Mouse (Mus musculus) limb, embryonic 10.5 days (tissue): ENCODE results near the gene Pcyox1. TPM values are rescaled to one million over a fixed set of nuclear protein-coding genes. Genes with fewer than 3 reads are reported as not detected.

ENCODE experiments used
- DNase-seq: peaks from one replicate; pipeline ENCODE4 v3.0.0-alpha.2; 2017; ENCODE audit warnings: low spot score
- H3K27ac ChIP-seq: fragments of 300-500 bp; sonication (generic); 2 replicates; pipeline ENCODE4 v1.5.1; 2016; ENCODE audit warnings: mild to moderate bottlenecking
- H3K27me3 ChIP-seq: fragments of 300-500 bp; sonication (generic); 2 replicates; pipeline ENCODE4 v1.6.1; 2016; ENCODE audit warnings: low read depth, mild to moderate bottlenecking; ENCODE audit not compliant: poor library complexity, severe bottlenecking
- H3K36me3 ChIP-seq: fragments of 300-500 bp; sonication (generic); 2 replicates; pipeline ENCODE4 v1.6.1; 2016; ENCODE audit warnings: mild to moderate bottlenecking, moderate library complexity
- H3K4me1 ChIP-seq: fragments of 300-500 bp; sonication (generic); 2 replicates; pipeline ENCODE4 v1.6.1; 2016
- H3K4me3 ChIP-seq: fragments of 300-500 bp; sonication (generic); 2 replicates; pipeline ENCODE4 v1.5.1; 2016; ENCODE audit warnings: mild to moderate bottlenecking, moderate library complexity
- H3K9me3 ChIP-seq: fragments of 300-500 bp; sonication (generic); replicated peaks from 2 replicates; pipeline ENCODE4 v1.6.1; 2016; ENCODE audit warnings: mild to moderate bottlenecking
- WGBS: fragments of 180-500 bp; shearing (Covaris S2); methylation state at CpG from one replicate; pipeline ENCODE4 v1.1.7; 2016; 5-methylcytosine and 5-hydroxymethylcytosine counted together
- polyA plus RNA-seq: library from polyadenylated mRNA; unstranded; fragments of >200 nt; fragmentation: Nextera tagmentation; extraction: Ambion mirVana; gene quantifications from 2 replicates; pipeline ENCODE4 v1.2.1, GENCODE M21; 2016

The Pcyox1 gene
- polyA plus RNA-seq, 1 experiment from 2014 or later, result 59.5 TPM

DNA sequence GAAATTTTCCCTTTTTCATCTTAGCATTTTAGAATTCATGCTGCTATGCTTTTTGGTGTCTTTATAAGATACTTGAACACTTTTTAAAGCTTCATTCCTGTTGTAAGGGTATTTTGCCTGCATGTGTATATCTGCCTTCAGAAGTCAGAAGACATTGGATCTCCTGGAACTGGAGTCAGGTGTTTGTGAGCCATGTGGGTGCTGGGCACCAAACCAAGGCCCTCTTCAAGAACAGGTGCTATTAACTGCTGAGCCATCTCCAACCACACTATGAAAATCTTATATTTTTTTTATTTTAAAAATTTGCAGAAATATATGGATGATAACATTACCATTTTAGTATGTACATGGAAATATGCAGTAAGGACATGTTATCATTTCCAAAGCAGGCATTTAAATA lies 9.4 kb upstream of the Pcyox1 start:
- H3K4me1 ChIP-seq, result peaks cover 8% of the 10 kb centered on the region; the same call in 1 of the 2 replicates
- DNase-seq, result no peak
- H3K9me3 ChIP-seq, result no peaks in the 10 kb centered on the region
- H3K36me3 ChIP-seq, result peaks cover 45% of the 10 kb centered on the region
- no peak overlapping the region for H3K27ac ChIP-seq
- peak overlapping the region; percentile 92 for H3K4me3 ChIP-seq
- no peaks in the 10 kb centered on the region for H3K27me3 ChIP-seq

DNA sequence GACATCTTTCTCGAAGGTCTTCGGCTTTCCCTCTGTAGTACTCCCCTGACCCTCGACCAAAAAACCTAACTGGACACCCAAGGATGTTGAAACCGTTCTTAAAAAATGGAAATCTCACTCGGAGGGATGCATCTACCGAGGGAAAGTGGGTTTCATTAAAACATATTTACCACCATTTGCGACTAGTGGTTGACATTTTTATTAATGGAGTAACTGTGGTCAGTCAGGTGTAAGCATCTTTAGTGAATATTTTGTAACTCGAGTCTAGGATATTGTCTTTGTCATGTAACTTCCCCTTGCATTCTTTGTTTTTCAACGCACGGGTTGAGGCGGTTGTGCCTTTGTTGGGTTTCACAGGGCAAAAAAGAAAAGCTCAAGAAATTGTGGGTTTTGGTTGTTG lies 8.0 kb upstream of the Pcyox1 start:
- Histone ChIP-seq H3K27ac (peak overlapping the region; percentile 100), H3K27me3 (no peaks in the 10 kb centered on the region), H3K36me3 (peaks cover 38% of the 10 kb centered on the region), H3K4me3 (peak overlapping the region; percentile 92), H3K9me3 (no peaks in the 10 kb centered on the region), H3K4me1 (peaks cover 11% of the 10 kb centered on the region; the same call in 1 of the 2 replicates)
- 1% methylated on average over 11 of the region's 11 CpGs for WGBS
- no peak for DNase-seq

- H3K27me3 ChIP-seq, result no peaks in the 10 kb centered on the region
- WGBS, result under 1% methylated on average over 60 of the region's 62 CpGs
- peaks cover 31% of the 10 kb centered on the region for H3K36me3 ChIP-seq
- peak; percentile 97 for DNase-seq
- H3K9me3 ChIP-seq, result no peaks in the 10 kb centered on the region
- peak within 1 kb of the TSS; percentile 92 for H3K4me3 ChIP-seq
- peaks cover 11% of the 10 kb centered on the region; the same call in 1 of the 2 replicates for H3K4me1 ChIP-seq
- peak within 1 kb of the TSS; percentile 100 for H3K27ac ChIP-seq
These were observed 7.3 kb upstream of the Pcyox1 start, which contains the start of gene Tia1 for GRCm38 (mm10) chr6:86404100-86404861. TSS of gene Tia1 (plus strand) at chr6:86404219.

GRCm38 (mm10) chr6:86403728-86404099 lies 6.8 kb upstream of the Pcyox1 start:
- no peaks in the 10 kb centered on the region for H3K27me3 ChIP-seq
- no peaks in the 10 kb centered on the region for H3K9me3 ChIP-seq
- H3K4me1 ChIP-seq, result peaks cover 11% of the 10 kb centered on the region; the same call in 1 of the 2 replicates
- DNase-seq, result peak; percentile 85
- H3K4me3 ChIP-seq, result peak overlapping the region; percentile 92
- WGBS, result under 1% methylated on average over 15 of the region's 15 CpGs
- peak overlapping the region; percentile 100 for H3K27ac ChIP-seq
- H3K36me3 ChIP-seq, result peaks cover 25% of the 10 kb centered on the region

DNA sequence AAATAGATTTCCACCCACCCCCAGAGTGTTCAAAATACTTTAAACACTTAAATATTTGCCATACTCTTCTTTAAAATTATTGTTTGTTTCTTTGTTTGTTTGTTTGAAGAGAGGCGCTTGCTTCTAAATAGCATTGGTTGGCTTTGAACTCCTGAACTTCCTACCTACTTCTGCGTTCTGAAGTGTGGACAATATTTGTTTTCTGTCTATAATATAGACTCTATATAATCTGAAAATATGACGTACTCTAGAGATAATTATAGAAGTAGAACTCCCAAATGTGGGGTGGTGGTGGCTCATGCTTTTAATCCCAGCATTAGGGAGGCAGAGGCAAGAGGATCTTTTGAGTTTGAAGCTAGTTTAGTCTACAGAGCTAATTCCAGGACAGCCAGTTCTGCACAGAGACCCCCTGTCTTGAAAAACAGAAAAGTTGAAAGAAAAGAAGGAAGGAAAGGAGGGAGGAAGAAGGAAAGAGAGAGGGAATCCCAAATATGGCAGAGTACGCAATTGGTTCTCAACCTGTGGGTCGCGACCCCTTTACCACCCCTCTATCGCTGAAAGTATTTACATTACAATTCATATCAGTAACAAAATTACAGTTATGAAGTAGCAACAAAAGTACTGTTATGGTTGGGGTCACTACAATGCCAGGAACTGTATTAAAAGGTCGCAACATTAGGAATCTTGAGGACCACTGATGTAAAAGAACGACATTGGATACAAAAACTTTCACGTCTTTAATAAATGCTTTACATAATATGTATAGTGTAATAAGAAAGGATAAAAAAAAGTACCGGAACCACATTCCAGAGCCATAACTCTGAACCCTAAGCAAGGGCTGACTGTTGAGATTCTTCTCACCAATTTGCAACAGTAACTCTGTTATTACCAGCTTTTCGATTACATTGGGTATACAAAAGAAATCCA lies 6.0 kb upstream of the Pcyox1 start:
- H3K4me1 ChIP-seq, result peaks cover 11% of the 10 kb centered on the region; the same call in 1 of the 2 replicates
- peak; percentile 36 for DNase-seq
- H3K9me3 ChIP-seq, result no peaks in the 10 kb centered on the region
- WGBS, result 40% methylated on average over 12 of the region's 12 CpGs
- H3K4me3 ChIP-seq, result peak overlapping the region; percentile 92
- peak overlapping the region; percentile 100 for H3K27ac ChIP-seq
- H3K27me3 ChIP-seq, result no peaks in the 10 kb centered on the region
- H3K36me3 ChIP-seq, result peaks cover 17% of the 10 kb centered on the region

DNA sequence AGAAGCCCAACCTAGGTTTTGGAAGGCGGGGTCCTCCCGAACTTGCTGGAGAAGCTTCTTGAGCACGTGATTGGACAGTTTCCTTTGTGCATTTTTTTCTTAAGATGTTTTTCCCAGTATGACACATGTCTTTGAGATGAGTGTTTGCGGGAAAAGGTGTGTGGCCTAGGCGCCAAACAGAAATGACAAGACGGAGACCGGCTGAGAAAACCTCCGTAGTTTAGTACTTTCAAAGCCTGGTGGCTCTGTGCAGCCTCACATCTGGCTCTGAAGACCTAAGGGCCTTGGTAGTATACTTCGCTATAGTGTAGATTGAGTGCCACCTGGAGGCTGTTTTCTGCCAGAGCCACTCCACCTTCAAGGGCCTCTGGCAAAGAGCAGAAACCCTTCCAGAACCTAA lies 4.0 kb upstream of the Pcyox1 start:
- Histone ChIP-seq H3K9me3 (no peaks in the 10 kb centered on the region), H3K36me3 (no peaks in the 10 kb centered on the region), H3K27ac (peak overlapping the region; percentile 44; the same call in 1 of the 2 replicates), H3K4me1 (peaks cover 17% of the 10 kb centered on the region), H3K27me3 (no peaks in the 10 kb centered on the region), H3K4me3 (peak overlapping the region; percentile 40)
- 8% methylated on average over 9 of the region's 9 CpGs for WGBS
- peak; percentile 75 for DNase-seq

DNA sequence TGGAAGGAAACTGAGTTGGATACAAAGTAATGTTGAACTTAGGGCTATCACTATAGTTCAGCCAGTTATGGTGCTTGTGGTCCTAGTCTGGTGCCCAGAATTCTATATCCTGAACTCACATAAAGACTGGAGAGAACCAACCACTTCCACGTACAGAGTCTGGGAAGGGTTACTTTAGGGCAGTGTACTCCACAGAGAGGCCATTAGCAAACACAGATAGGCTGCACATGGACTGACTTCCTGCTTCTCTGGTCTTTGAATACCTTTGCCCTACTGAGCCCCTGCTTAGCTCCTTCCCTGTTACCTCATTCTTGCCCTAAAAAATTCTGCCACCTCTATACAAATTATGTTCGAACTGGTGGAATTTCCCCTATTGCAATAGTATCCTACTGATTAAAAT lies 3.0 kb upstream of the Pcyox1 start:
- Histone ChIP-seq H3K4me1 (peaks cover 27% of the 10 kb centered on the region), H3K27ac (no peak overlapping the region), H3K4me3 (no peak overlapping the region), H3K27me3 (no peaks in the 10 kb centered on the region), H3K9me3 (no peaks in the 10 kb centered on the region), H3K36me3 (no peaks in the 10 kb centered on the region)
- 86% methylated on average over 2 of the region's 2 CpGs for WGBS
- no peak for DNase-seq

- Histone ChIP-seq H3K4me1 (peaks cover 30% of the 10 kb centered on the region), H3K4me3 (no peak overlapping the region), H3K27me3 (no peaks in the 10 kb centered on the region), H3K36me3 (peaks cover 5% of the 10 kb centered on the region; the same call in 1 of the 2 replicates), H3K27ac (no peak overlapping the region), H3K9me3 (no peaks in the 10 kb centered on the region)
- no peak for DNase-seq
- 85% methylated on average over 2 of the region's 2 CpGs for WGBS
These were observed 2.0 kb upstream of the Pcyox1 start for GRCm38 (mm10) chr6:86398986-86399385.

DNA sequence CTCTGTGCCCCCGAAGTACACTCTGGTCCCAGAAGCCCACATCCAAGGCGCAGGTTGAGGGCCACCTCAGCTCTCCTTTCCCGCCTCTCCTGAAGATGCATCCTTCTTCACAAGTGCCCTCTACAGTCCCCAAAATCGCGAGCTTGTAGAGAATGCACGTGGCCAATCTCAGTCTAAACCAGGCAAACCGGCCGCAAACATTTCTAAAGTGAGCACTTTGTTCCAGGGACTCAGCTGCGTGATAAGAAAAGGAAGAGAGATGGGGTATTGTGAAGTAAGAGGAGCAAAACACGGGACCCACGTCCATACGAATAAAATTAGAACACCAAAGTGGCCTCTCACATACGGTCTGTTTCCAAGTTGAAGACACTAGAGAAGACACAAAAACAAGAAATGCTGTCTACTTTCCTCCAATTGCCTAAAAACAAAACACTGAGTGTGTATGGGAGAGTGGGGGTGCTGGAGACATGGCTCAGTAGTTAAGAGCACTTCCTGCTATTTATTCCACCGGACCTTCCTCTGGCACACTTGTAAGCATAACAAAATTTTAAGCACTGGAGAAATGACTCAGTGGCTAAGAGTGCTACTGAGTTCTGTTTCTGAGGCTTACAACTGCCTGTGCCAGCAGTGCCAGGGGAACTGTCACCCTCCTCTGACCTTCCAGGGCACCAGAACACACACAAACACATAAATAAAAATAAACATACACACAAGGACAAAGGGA lies 465 bp upstream of the Pcyox1 start:
- WGBS, result 9% methylated on average over 14 of the region's 14 CpGs
- Histone ChIP-seq H3K27ac (peak overlapping the region; percentile 91), H3K4me3 (peak overlapping the region; percentile 92), H3K27me3 (no peaks in the 10 kb centered on the region), H3K4me1 (peaks cover 30% of the 10 kb centered on the region), H3K9me3 (no peaks in the 10 kb centered on the region), H3K36me3 (peaks cover 19% of the 10 kb centered on the region)
- DNase-seq, result no peak

DNA sequence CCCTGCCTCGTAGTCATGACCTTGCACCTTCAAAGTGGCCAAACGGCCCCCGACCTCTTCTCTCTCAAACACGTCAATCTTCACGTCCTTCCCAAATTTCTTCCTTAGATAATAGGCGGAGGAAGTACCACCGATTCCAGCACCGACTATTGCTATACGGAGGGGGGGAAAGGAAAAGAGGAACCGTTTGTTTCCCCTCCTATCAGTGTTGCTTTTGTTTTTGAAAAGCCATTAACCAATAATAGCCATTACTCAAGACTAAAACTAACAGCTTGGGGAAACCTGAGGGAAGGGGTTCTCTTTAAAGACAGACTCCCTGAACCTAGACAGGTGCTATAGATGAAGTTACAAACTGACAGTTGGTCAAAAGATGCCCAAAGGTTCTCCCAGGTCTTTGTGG lies 985 bp downstream of the Pcyox1 start:
- DNase-seq, result no peak
- no peaks in the 10 kb centered on the region for H3K27me3 ChIP-seq
- H3K4me1 ChIP-seq, result peaks cover 30% of the 10 kb centered on the region
- 45% methylated on average over 10 of the region's 10 CpGs for WGBS
- H3K9me3 ChIP-seq, result no peaks in the 10 kb centered on the region
- H3K36me3 ChIP-seq, result peaks cover 33% of the 10 kb centered on the region
- H3K27ac ChIP-seq, result peak overlapping the region; percentile 91
- peak overlapping the region; percentile 92 for H3K4me3 ChIP-seq

- peaks cover 27% of the 10 kb centered on the region for H3K4me1 ChIP-seq
- H3K27ac ChIP-seq, result no peak overlapping the region
- H3K27me3 ChIP-seq, result no peaks in the 10 kb centered on the region
- no peak for DNase-seq
- H3K9me3 ChIP-seq, result no peaks in the 10 kb centered on the region
- H3K4me3 ChIP-seq, result no peak overlapping the region
- H3K36me3 ChIP-seq, result peaks cover 43% of the 10 kb centered on the region
- 96% methylated on average over 9 of the region's 9 CpGs for WGBS
These were observed 1.9 kb downstream of the Pcyox1 start for GRCm38 (mm10) chr6:86395021-86395420.

DNA sequence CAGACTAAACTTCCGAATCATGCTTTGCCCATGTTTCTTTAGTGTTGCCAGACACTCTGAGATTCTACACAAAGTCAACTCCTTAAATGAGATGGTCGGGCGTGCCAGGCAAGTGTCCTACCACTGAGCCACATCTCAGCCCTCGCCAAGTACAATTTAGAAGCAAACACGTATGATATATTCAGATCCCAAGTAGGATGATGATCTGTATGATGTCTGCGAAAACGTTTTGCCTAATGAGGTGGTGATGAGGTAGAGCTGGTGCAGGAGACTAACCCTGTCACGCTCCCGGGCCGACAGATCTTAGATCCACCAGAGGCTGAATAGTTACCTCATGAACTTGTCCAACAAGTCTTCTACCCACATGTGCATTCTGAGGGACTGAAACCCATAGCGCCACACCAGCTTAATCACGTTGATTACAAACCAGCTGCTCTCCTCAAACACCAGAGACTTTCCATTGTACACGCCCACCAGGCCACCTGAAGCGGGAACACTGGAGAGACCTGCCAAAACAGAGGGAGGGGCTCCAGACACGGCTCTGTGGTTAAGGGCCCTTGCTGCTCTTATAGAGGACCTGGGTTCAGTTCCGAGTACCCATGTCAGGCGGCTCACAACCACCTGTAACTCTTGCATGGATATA lies 2.8 kb downstream of the Pcyox1 start:
- Histone ChIP-seq H3K4me1 (peaks cover 27% of the 10 kb centered on the region), H3K27me3 (no peaks in the 10 kb centered on the region), H3K4me3 (no peak overlapping the region), H3K36me3 (peaks cover 50% of the 10 kb centered on the region), H3K27ac (no peak overlapping the region), H3K9me3 (no peaks in the 10 kb centered on the region)
- 93% methylated on average over 17 of the region's 17 CpGs for WGBS
- no peak for DNase-seq
